Mouse (Mus musculus): ENCODE measurements around the gene Serping1. TPM values are rescaled to one million over a fixed set of nuclear protein-coding genes. Genes with fewer than 3 reads are reported as not detected.

Gene Serping1
- polyA plus RNA-seq, 1 experiment from 2014 or later, result 11.5 TPM

GRCm38 (mm10) chr2:84758542-84759127 lies 16.6 kb downstream of the Serping1 start:
- Histone ChIP-seq H3K36me3 (no peaks in the 10 kb centered on the region), H3K4me2 (no peak overlapping the region), H3K4me3 (replicated peaks) (no peak overlapping the region), H3K4me1 (replicated peaks) (no peaks in the 10 kb centered on the region), H3K9ac (replicated peaks) (no peak overlapping the region), H3K27ac (no peak overlapping the region), H3K9me3 (no peaks in the 10 kb centered on the region), H3K27me3 (no peaks in the 10 kb centered on the region)
- ATAC-seq (ENCODE audit: insufficient number of reproducible peaks, insufficient read depth, low FRiP score, low TSS enrichment, low read depth), result peak; percentile 28; the same call in 1 of the 2 replicates
- WGBS, result 3% methylated on average over 2 of the region's 2 CpGs

GRCm38 (mm10) chr2:84757026-84757682 lies 18.1 kb downstream of the Serping1 start:
- H3K9ac ChIP-seq (replicated peaks), result no peak overlapping the region
- H3K27me3 ChIP-seq, result no peaks in the 10 kb centered on the region
- no peaks in the 10 kb centered on the region for H3K4me1 ChIP-seq (replicated peaks)
- H3K36me3 ChIP-seq, result no peaks in the 10 kb centered on the region
- no peak for ATAC-seq (ENCODE audit: insufficient number of reproducible peaks, insufficient read depth, low FRiP score, low TSS enrichment, low read depth)
- no peak overlapping the region for H3K27ac ChIP-seq
- no peaks in the 10 kb centered on the region for H3K9me3 ChIP-seq
- no peak overlapping the region for H3K4me2 ChIP-seq
- WGBS, result 58% methylated on average over 7 of the region's 7 CpGs
- no peak overlapping the region for H3K4me3 ChIP-seq (replicated peaks)

GRCm38 (mm10) chr2:84756245-84756644 lies 19.0 kb downstream of the Serping1 start:
- no peak overlapping the region for H3K4me2 ChIP-seq
- H3K9ac ChIP-seq (replicated peaks), result no peak overlapping the region
- no peak for ATAC-seq (ENCODE audit: insufficient number of reproducible peaks, insufficient read depth, low FRiP score, low TSS enrichment, low read depth)
- H3K36me3 ChIP-seq, result no peaks in the 10 kb centered on the region
- H3K4me3 ChIP-seq (replicated peaks), result no peak overlapping the region
- H3K27me3 ChIP-seq, result no peaks in the 10 kb centered on the region
- no peak overlapping the region for H3K27ac ChIP-seq
- H3K9me3 ChIP-seq, result no peaks in the 10 kb centered on the region
- WGBS, result 64% methylated on average over 5 of the region's 5 CpGs
- no peaks in the 10 kb centered on the region for H3K4me1 ChIP-seq (replicated peaks)

GRCm38 (mm10) chr2:84750115-84750514 lies 25.1 kb downstream of the Serping1 start:
- Histone ChIP-seq H3K27ac (no peak overlapping the region), H3K4me3 (replicated peaks) (no peak overlapping the region), H3K27me3 (no peaks in the 10 kb centered on the region), H3K4me1 (replicated peaks) (no peaks in the 10 kb centered on the region), H3K9ac (replicated peaks) (no peak overlapping the region), H3K36me3 (no peaks in the 10 kb centered on the region), H3K4me2 (no peak overlapping the region), H3K9me3 (no peaks in the 10 kb centered on the region)
- WGBS, result 81% methylated on average over 6 of the region's 6 CpGs
- ATAC-seq (ENCODE audit: insufficient number of reproducible peaks, insufficient read depth, low FRiP score, low TSS enrichment, low read depth), result no peak

- WGBS, result 0% methylated on average over 10 of the region's 10 CpGs
- Histone ChIP-seq H3K27me3 (no peaks in the 10 kb centered on the region), H3K36me3 (peaks cover 23% of the 10 kb centered on the region), H3K4me1 (replicated peaks) (peaks cover 39% of the 10 kb centered on the region), H3K9ac (replicated peaks) (peak overlapping the region; percentile 99), H3K27ac (peak overlapping the region; percentile 100), H3K4me3 (replicated peaks) (peak overlapping the region; percentile 91), H3K4me2 (peak overlapping the region; percentile 98), H3K9me3 (no peaks in the 10 kb centered on the region)
- peak; percentile 13; the same call in 1 of the 2 replicates for ATAC-seq (ENCODE audit: insufficient number of reproducible peaks, insufficient read depth, low FRiP score, low TSS enrichment, low read depth)
These were observed 31.1 kb downstream of the Serping1 start for GRCm38 (mm10) chr2:84744126-84744525.

GRCm38 (mm10) chr2:84743561-84743960 lies 31.7 kb downstream of the Serping1 start, which contains the start of gene Gm19426:
Gene Gm19426 (minus strand): TSS chr2:84743655.
- H3K9me3 ChIP-seq, result no peaks in the 10 kb centered on the region
- WGBS, result 2% methylated on average over 25 of the region's 25 CpGs
- peaks cover 45% of the 10 kb centered on the region for H3K4me1 ChIP-seq (replicated peaks)
- peak within 1 kb of the TSS; percentile 91 for H3K4me3 ChIP-seq (replicated peaks)
- H3K27me3 ChIP-seq, result no peaks in the 10 kb centered on the region
- H3K36me3 ChIP-seq, result peaks cover 23% of the 10 kb centered on the region
- peak within 1 kb of the TSS; percentile 99 for H3K9ac ChIP-seq (replicated peaks)
- H3K27ac ChIP-seq, result peak within 1 kb of the TSS; percentile 100
- peak; percentile 84 for ATAC-seq (ENCODE audit: insufficient number of reproducible peaks, insufficient read depth, low FRiP score, low TSS enrichment, low read depth)
- H3K4me2 ChIP-seq, result peak within 1 kb of the TSS; percentile 98

GRCm38 (mm10) chr2:84742451-84743283 lies 32.6 kb downstream of the Serping1 start:
- no peaks in the 10 kb centered on the region for H3K9me3 ChIP-seq
- peak overlapping the region; percentile 91 for H3K4me3 ChIP-seq (replicated peaks)
- H3K27ac ChIP-seq, result peak overlapping the region; percentile 100
- H3K4me2 ChIP-seq, result peak overlapping the region; percentile 98
- H3K9ac ChIP-seq (replicated peaks), result peak overlapping the region; percentile 99
- WGBS, result under 1% methylated on average over 25 of the region's 26 CpGs
- H3K36me3 ChIP-seq, result peaks cover 23% of the 10 kb centered on the region
- ATAC-seq (ENCODE audit: insufficient number of reproducible peaks, insufficient read depth, low FRiP score, low TSS enrichment, low read depth), result peak; percentile 88
- H3K4me1 ChIP-seq (replicated peaks), result peaks cover 54% of the 10 kb centered on the region
- H3K27me3 ChIP-seq, result no peaks in the 10 kb centered on the region

- H3K36me3 ChIP-seq, result peaks cover 23% of the 10 kb centered on the region
- H3K9ac ChIP-seq (replicated peaks), result peak overlapping the region; percentile 99
- no peak for ATAC-seq (ENCODE audit: insufficient number of reproducible peaks, insufficient read depth, low FRiP score, low TSS enrichment, low read depth)
- H3K4me1 ChIP-seq (replicated peaks), result peaks cover 61% of the 10 kb centered on the region
- peak overlapping the region; percentile 98 for H3K4me2 ChIP-seq
- H3K4me3 ChIP-seq (replicated peaks), result peak overlapping the region; percentile 91
- H3K27me3 ChIP-seq, result no peaks in the 10 kb centered on the region
- WGBS, result 3% methylated on average over 5 of the region's 5 CpGs
- H3K27ac ChIP-seq, result peak overlapping the region; percentile 100
- no peaks in the 10 kb centered on the region for H3K9me3 ChIP-seq
These were observed 33.3 kb downstream of the Serping1 start for GRCm38 (mm10) chr2:84741841-84742450.

GRCm38 (mm10) chr2:84740608-84741333 lies 34.5 kb downstream of the Serping1 start:
- H3K9me3 ChIP-seq, result no peaks in the 10 kb centered on the region
- peak overlapping the region; percentile 98 for H3K4me2 ChIP-seq
- H3K9ac ChIP-seq (replicated peaks), result no peak overlapping the region; the same call in 1 of the 2 replicates
- peak overlapping the region; percentile 67 for H3K27ac ChIP-seq
- no peaks in the 10 kb centered on the region for H3K27me3 ChIP-seq
- peaks cover 23% of the 10 kb centered on the region for H3K36me3 ChIP-seq
- peak overlapping the region; percentile 91 for H3K4me3 ChIP-seq (replicated peaks)
- no peak for ATAC-seq (ENCODE audit: insufficient number of reproducible peaks, insufficient read depth, low FRiP score, low TSS enrichment, low read depth)
- 83% methylated on average over 15 of the region's 15 CpGs for WGBS
- H3K4me1 ChIP-seq (replicated peaks), result peaks cover 73% of the 10 kb centered on the region

- H3K4me2 ChIP-seq, result peak overlapping the region; percentile 48
- H3K4me1 ChIP-seq (replicated peaks), result peaks cover 84% of the 10 kb centered on the region
- H3K27ac ChIP-seq, result peak overlapping the region; percentile 79
- peaks cover 23% of the 10 kb centered on the region for H3K36me3 ChIP-seq
- no peak overlapping the region for H3K9ac ChIP-seq (replicated peaks)
- H3K9me3 ChIP-seq, result no peaks in the 10 kb centered on the region
- ATAC-seq (ENCODE audit: insufficient number of reproducible peaks, insufficient read depth, low FRiP score, low TSS enrichment, low read depth), result no peak
- no peaks in the 10 kb centered on the region for H3K27me3 ChIP-seq
- 1% methylated on average over 12 of the region's 12 CpGs for WGBS
- peak overlapping the region; percentile 13; the same call in 1 of the 2 replicates for H3K4me3 ChIP-seq (replicated peaks)
These were observed 36.9 kb downstream of the Serping1 start for GRCm38 (mm10) chr2:84738271-84738911.
